Mouse (Mus musculus) bone marrow, adult 2 months (tissue): ENCODE results near the gene Pde3b.

Experiments used
- CTCF ChIP-seq: fragments of 200-500 bp; IDR thresholded peaks from 2 replicates; pipeline ENCODE4 v1.5.1; 2011; ENCODE audit warnings: low read length, control low read depth; ENCODE audit not compliant: control insufficient read depth, insufficient read depth
- POLR2A ChIP-seq: fragments of 200-500 bp; IDR thresholded peaks from 2 replicates; pipeline ENCODE4 v1.6.1; 2011; ENCODE audit warnings: low read depth, mild to moderate bottlenecking, control low read depth, low read length, borderline replicate concordance; ENCODE audit not compliant: control insufficient read depth

DNA sequence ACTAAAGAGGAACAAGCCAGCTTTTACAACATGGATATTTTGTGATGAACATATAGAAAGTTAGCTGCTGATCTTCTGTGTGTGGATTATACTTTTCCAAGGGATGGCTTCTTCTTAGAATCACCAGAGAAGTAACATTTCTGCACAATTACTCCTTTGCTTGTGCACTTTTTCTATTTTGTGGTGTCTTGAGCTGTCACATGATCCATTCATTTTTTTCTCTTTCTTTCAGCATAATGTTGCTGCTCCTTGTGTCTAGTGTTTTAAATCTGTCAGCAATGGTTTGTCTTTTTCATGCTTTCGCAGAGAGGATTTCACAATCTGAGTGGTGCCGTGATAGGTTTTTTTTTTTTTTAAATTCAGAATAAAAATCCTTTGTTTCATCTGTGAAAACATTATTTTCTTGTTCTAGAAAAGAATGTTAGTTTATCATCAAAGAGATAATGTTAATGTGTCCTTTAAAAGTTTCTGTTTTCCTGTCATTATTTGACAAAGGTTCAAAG lies 66.4 kb downstream of the Pde3b start:
- TF ChIP-seq CTCF (no peak), POLR2A (no peak)
